Mouse (Mus musculus): ENCODE measurements at regions not wholly inside any gene's neighbourhood (a gene's known extent, or its start where the extent isn't known, plus 50 kb on each side); places are given as distances from the start of the nearest gene placed in this dataset.
"Not testable (repeated sequence)": the region's sequence is repeated elsewhere in the genome, so short reads cannot be mapped to it uniquely, and the experiment has no call there.

GRCm38 (mm10) chr6:101882938-101883337, 505.2 kb upstream of the Pdzrn3 start:
- in situ Hi-C loops (cut with MboI, MseI): no loop called here

- in situ Hi-C loops (cut with MboI, MseI): no loop called here
These were observed 497.2 kb upstream of the Pdzrn3 start for GRCm38 (mm10) chr6:101874894-101875293.

GRCm38 (mm10) chr6:101858895-101859294, 481.2 kb upstream of the Pdzrn3 start:
- in situ Hi-C loops (cut with MboI, MseI): no loop called here

DNA sequence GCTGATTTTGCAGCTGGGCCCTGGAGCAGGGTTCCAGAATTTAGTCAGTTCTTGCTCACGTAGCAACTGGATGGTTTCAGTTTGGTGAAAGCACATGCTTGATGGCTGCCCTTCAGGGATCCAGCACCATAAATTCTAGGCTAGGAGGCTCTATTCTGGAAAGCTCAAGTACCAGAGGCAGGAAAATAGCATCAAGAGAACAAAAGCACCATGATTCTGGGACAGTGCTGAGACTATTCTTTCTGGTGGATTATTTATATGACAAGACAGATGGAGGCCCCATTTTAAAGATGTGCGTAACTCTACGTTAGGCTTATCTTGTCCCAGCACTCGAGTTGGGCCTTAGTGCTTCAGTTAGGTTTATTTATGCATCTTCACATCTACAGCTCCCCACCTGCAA, 463.0 kb upstream of the Pdzrn3 start:
- in situ Hi-C loops (cut with MboI, MseI): no loop called here

DNA sequence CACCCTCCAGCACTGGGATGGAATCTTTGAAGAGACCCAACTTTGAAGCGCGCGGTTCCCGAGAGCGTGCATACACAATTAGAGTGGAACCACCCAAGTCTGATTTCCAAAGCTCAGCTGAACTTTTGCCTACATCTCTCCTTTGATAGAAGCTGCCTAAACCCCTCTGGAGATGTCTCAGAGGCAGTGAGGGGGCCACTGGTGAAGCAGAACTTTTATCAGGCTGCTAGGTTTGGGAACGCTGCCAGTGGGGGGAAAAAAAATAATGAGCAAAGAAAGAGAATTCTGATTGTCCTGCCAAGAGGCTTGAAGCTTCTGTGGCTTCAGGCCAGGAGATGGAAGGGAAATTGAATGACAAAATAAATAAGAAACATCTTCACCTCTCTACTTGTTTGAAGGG, 459.9 kb upstream of the Pdzrn3 start:
- in situ Hi-C loops (cut with MboI, MseI): no loop called here

DNA sequence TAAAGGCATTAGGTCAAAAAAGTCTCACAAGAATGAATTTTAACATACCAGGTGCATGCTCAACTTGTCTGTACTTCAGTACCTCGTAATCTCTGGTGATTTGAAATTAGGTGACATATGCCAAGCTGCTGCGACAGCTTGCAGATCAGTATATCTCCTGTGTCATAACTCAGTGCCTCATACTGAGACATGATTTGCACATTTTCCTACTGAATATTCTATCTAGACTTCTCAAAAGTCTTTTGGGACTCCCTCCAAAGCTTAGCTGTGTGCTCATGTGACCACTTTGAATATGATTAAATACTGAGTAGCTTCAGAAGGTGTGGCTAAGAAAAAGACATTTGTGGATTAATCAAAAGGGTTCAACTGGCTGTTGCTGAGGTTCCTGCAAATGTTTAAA, 416.3 kb upstream of the Pdzrn3 start:
- in situ Hi-C loops (cut with MboI, MseI): no loop called here

DNA sequence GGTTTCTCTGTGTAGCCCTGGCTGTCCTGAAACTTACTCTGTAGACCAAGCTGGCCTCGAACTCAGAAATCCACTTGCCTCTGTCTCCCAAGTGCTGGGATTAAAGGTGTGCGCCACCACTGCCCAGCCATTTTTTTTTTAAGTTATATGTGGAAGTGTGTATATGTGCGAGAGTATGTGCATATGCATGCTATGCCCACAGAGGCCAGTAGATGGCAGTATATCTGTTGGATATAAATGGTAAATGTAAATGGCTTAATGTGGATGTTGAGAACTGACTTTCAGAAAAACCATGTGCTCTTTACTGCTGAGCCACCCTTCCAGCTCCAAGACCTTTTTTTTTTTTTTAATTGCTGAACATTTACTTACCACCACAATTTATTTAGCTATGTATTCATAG, 400.2 kb upstream of the Pdzrn3 start:
- in situ Hi-C loops (cut with MboI, MseI): no loop called here

GRCm38 (mm10) chr6:101773151-101773550, 395.5 kb upstream of the Pdzrn3 start:
- in situ Hi-C loops (cut with MboI, MseI): no loop called here

DNA sequence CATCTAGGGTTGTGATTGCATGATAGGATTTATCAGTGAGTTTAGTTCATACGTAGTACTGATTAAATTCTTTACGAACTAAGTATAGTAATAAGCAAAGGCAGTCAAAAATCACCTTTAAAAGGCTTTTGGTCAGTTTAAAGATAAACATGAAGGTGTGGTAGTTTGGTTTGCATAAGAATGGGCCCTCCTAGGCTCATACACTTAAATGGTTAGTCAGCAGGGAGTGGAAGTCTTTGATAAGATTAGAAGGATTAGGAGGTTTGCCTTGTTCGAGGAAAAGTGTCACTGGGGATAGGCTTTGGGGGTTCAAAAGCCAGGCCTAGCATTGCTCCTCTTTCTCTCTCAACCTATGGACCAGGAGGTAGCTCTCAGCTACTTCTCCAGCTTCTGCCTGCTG, 357.4 kb upstream of the Pdzrn3 start:
- in situ Hi-C loops (cut with MboI, MseI): no loop called here

DNA sequence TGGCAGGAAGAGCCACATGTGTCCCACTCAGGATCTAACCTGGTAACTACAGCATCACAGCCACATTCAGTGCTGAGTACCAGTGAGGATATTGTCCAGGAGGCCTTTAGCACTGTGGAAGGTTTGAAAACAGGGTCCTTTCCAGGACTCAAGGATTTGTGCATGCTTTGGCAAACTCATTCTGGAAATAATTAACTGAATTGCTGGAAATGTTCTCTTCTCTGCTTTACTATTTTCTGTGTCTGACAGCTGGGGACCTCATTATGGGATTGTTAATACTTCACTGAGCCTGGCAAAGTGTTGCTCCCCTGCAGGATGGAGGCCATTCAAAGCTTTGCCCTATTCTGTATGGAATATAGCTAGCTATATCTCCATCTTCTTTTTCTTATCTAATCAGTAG, 342.8 kb upstream of the Pdzrn3 start:
- in situ Hi-C loops (cut with MboI, MseI): no loop called here

GRCm38 (mm10) chr6:101689684-101690083, 312.0 kb upstream of the Pdzrn3 start:
- in situ Hi-C loops (cut with MboI, MseI): no loop called here

DNA sequence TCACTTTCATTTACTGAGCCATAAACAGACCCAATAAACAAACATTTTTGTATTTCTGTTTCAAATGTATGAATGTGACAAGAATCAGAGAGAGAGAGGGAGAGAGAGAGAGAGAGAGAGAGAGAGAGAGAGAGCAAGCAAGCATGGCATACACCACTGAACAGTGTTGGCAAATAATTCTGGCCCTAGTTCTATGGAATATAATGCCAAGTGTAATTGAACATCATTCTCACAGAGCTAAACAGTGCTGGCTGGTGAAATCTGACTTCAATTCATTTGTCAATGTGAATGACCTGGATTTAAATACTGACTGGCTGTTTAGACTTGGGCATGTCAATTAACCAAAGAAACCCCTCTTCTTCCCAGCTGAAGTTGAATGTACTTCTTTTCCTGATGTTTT, 308.9 kb upstream of the Pdzrn3 start:
- in situ Hi-C loops (cut with MboI, MseI): no loop called here

DNA sequence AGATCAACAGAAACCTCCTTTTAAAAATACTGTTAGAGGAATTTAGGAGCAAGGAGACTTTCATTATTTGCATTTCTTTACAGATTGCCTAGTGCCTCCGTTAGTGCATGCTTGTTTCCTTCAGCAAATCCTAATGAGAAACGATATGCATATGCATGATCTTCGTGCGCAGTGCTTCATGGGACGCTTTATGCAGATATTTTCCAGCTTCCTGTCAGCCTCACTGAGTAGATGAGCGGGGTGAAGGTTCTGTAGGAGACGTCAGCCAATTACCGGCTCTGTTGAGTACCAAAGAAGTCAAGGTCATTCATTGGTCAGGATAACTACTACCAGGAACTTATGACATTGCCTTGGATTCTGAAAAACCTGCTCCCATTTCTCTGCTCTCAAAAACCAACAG, 308.0 kb upstream of the Pdzrn3 start:
- in situ Hi-C loops (cut with MboI, MseI): no loop called here

- in situ Hi-C loops (cut with MboI, MseI): no loop called here
These were observed 306.7 kb upstream of the Pdzrn3 start for GRCm38 (mm10) chr6:101684390-101684789.

GRCm38 (mm10) chr6:101674846-101675245, 297.1 kb upstream of the Pdzrn3 start:
- in situ Hi-C loops (cut with MboI, MseI): no loop called here

DNA sequence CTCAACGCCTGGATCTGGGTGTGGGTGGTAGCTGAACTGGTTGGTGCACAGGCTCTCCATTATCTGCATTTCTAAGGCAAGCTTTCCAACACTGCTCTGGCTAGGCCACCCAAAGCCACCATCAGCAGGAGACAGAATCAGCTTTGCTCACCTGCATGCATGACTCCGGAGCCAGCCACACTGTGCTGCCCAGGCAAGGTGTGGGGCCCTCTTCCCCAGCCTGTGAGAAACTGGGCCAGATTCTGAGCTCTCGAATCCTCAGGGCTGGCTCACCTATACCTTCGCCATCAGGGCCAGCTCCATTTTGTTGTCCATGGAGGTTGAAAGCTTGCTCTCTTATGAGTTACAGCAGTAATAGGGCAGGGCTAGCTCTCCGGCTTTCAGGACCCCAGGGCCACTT, 293.1 kb upstream of the Pdzrn3 start:
- in situ Hi-C loops (cut with MboI, MseI): no loop called here

GRCm38 (mm10) chr6:101669118-101669845, 291.6 kb upstream of the Pdzrn3 start:
- in situ Hi-C loops (cut with MboI, MseI): no loop called here

- in situ Hi-C loops (cut with MboI, MseI): no loop called here
These were observed 276.7 kb upstream of the Pdzrn3 start for GRCm38 (mm10) chr6:101654351-101654750.

GRCm38 (mm10) chr6:101650348-101650747, 272.7 kb upstream of the Pdzrn3 start:
- in situ Hi-C loops (cut with MboI, MseI): not testable (repeated sequence)

DNA sequence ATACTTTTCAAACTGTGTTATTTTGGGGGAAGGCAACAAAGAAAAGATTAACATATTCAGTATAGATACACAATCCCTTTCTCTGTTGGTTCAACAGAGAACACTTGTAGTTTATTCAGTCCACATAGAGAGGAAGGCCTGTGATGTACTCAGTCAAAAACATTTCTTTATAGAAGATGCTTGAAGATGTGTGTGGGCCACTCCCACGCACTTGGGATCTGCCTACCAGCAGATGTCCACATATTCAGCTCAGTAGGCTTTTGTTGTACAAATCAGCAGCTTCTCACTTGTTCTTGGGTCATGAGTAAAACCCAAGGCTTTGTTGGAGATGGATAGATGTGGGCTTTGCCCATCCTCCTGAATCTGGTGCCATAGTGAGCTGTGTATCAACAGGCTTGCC, 239.6 kb upstream of the Pdzrn3 start:
- in situ Hi-C loops (cut with MboI, MseI): no loop called here

GRCm38 (mm10) chr6:101616776-101617175, 239.1 kb upstream of the Pdzrn3 start:
- in situ Hi-C loops (cut with MboI, MseI): no loop called here

DNA sequence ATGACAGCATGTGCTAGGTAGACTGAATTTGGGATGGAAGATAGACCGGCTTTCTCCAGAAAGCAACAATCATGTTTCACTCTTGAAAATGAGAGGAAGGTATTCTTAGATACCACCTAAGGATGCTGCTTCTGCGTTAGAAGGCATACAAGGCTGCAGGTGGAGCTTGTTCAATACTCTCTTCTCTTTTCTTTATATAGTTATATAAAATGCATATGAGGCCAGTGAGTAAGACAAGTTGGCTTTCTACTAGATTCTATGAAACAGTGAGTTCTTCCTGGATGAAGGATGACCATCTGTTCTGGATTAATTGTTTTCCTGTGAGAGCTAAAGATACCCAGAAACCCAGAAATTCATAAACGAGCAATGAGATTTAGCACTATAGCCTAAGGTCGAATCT, 231.3 kb upstream of the Pdzrn3 start:
- in situ Hi-C loops (cut with MboI, MseI): no loop called here

DNA sequence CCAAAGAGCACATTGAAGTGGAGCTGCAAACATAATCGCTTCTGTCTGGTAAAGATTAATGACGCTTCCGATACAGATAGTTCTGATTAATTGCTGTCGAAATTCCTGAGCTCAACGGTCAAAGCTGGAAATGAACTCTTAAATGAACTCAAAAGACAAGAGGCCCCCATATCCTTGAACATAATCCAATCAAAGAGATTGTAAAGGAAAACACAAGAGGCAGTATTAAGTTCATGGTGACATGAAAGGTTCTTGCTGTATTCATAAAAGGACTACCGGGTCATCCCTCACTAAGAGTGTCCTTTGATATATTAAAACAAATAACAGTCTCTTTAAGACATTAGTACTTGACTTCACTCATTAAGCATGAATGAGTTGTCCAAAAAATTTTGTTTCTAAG, 225.4 kb upstream of the Pdzrn3 start:
- in situ Hi-C loops (cut with MboI, MseI): no loop called here

DNA sequence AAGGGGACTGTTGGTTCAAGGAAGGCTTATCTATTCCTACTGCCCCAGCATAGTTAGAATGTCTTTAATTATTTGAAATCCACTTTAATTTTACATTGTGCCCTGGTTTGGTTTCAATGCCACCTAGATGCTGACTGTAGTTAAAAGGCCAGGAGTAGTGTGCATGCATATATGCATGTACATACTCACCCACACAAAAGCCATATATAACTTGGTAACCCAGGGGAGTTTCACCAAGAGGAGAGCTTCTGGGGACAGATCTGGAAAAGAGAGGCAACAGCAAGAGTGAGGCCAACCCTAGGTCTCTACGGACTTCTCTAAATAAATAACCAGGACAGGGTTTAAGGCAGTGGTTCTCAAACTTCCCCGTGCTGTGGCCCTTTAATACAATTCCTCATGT, 219.3 kb upstream of the Pdzrn3 start:
- in situ Hi-C loops (cut with MboI, MseI): no loop called here

All from T-helper 1 cell (primary cell).